Mouse (Mus musculus): ENCODE results near the gene Olfr97. TPM values are rescaled to one million over a fixed set of nuclear protein-coding genes. Genes with fewer than 3 reads are reported as not detected.

Olfr97 gene
- total and polyA plus RNA-seq, 3 experiments: 0.11 TPM; not detected in 2

- H3K4me1 ChIP-seq (ENCODE audit: insufficient read depth, low read depth, low read length): no peaks in the 10 kb centered on the region
- no peak for TF ChIP-seq GATA1 (IDR thresholded peaks at IDR 0.05; ENCODE audit: borderline replicate concordance, low read length)
- TF ChIP-seq TAL1 (conservative IDR thresholded peaks at IDR 0.05; ENCODE audit: low read depth, low read length): no peak
- no peak for TF ChIP-seq GATA2 (IDR thresholded peaks at IDR 0.05; ENCODE audit: borderline replicate concordance, low read depth, low read length)
- TF ChIP-seq CTCF (IDR thresholded peaks at IDR 0.05; ENCODE audit: low read depth, low read length): no peak
- no peak for TF ChIP-seq POLR2AphosphoS5 (IDR thresholded peaks at IDR 0.05; ENCODE audit: insufficient replicate concordance, low read depth, low read length)
- H3K4me3 ChIP-seq (ENCODE audit: low read depth, low read length): no peak within 1 kb of the TSS
- no peaks in the 10 kb centered on the region for H3K36me3 ChIP-seq (replicated peaks)
- no peaks in the 10 kb centered on the region for H3K27me3 ChIP-seq (ENCODE audit: insufficient read depth, low read length)
- peaks cover 12% of the 10 kb centered on the region for H3K9me3 ChIP-seq (replicated peaks)
- ATAC-seq (ENCODE audit: extremely low read depth, insufficient number of reproducible peaks, low FRiP score, poor library complexity, severe bottlenecking) (no peak; the same call in 1 of the 2 replicates), DNase-seq (ENCODE audit: low spot score) (no peak)
These were observed 33.0 kb upstream of the Olfr97 start, which contains the start of gene H2-M3 for GRCm38 (mm10) chr17:37270058-37270701. Gene H2-M3 (plus strand): TSS chr17:37270220.

GRCm38 (mm10) chr17:37263626-37264025, 26.5 kb upstream of the Olfr97 start, which contains the start of gene Olfr98:
Gene Olfr98 (minus strand): TSS chr17:37263749.
- no peak for ATAC-seq (ENCODE audit: extremely low read depth, insufficient number of reproducible peaks, low FRiP score, poor library complexity, severe bottlenecking)

GRCm38 (mm10) chr17:37250544-37250943, 13.4 kb upstream of the Olfr97 start:
- Histone ChIP-seq H3K4me3 (ENCODE audit: low read depth, low read length) (no peak overlapping the region), H3K4me1 (ENCODE audit: insufficient read depth, low read depth, low read length) (no peaks in the 10 kb centered on the region), H3K9me3 (replicated peaks) (no peaks in the 10 kb centered on the region), H3K36me3 (replicated peaks) (no peaks in the 10 kb centered on the region), H3K27me3 (ENCODE audit: insufficient read depth, low read length) (no peaks in the 10 kb centered on the region)
- DNase-seq (ENCODE audit: low spot score): no peak
- ATAC-seq (ENCODE audit: extremely low read depth, insufficient number of reproducible peaks, low FRiP score, poor library complexity, severe bottlenecking): no peak
- TF ChIP-seq GATA2 (IDR thresholded peaks at IDR 0.05; ENCODE audit: borderline replicate concordance, low read depth, low read length) (no peak), GATA1 (IDR thresholded peaks at IDR 0.05; ENCODE audit: borderline replicate concordance, low read length) (no peak), CTCF (IDR thresholded peaks at IDR 0.05; ENCODE audit: low read depth, low read length) (no peak), POLR2AphosphoS5 (IDR thresholded peaks at IDR 0.05; ENCODE audit: insufficient replicate concordance, low read depth, low read length) (no peak), TAL1 (conservative IDR thresholded peaks at IDR 0.05; ENCODE audit: low read depth, low read length) (no peak)

More at GRCm38 (mm10) chr17:37263626-37264025, 26.5 kb upstream of the Olfr97 start, which contains the start of gene Olfr98:
- no peak for DNase-seq (ENCODE audit: low spot score)
- H3K9me3 ChIP-seq (replicated peaks): no peaks in the 10 kb centered on the region
- no peaks in the 10 kb centered on the region for H3K36me3 ChIP-seq (replicated peaks)
- no peaks in the 10 kb centered on the region for H3K27me3 ChIP-seq (ENCODE audit: insufficient read depth, low read length)
- H3K4me1 ChIP-seq (ENCODE audit: insufficient read depth, low read depth, low read length): no peaks in the 10 kb centered on the region
- no peak within 1 kb of the TSS for H3K4me3 ChIP-seq (ENCODE audit: low read depth, low read length)
- TF ChIP-seq TAL1 (conservative IDR thresholded peaks at IDR 0.05; ENCODE audit: low read depth, low read length) (no peak), POLR2AphosphoS5 (IDR thresholded peaks at IDR 0.05; ENCODE audit: insufficient replicate concordance, low read depth, low read length) (no peak), GATA2 (IDR thresholded peaks at IDR 0.05; ENCODE audit: borderline replicate concordance, low read depth, low read length) (no peak), GATA1 (IDR thresholded peaks at IDR 0.05; ENCODE audit: borderline replicate concordance, low read length) (no peak), CTCF (IDR thresholded peaks at IDR 0.05; ENCODE audit: low read depth, low read length) (no peak)

GRCm38 (mm10) chr17:37249460-37249859, 12.3 kb upstream of the Olfr97 start:
- no peaks in the 10 kb centered on the region for H3K4me1 ChIP-seq (ENCODE audit: insufficient read depth, low read depth, low read length)
- TF ChIP-seq POLR2AphosphoS5 (IDR thresholded peaks at IDR 0.05; ENCODE audit: insufficient replicate concordance, low read depth, low read length) (no peak), GATA2 (IDR thresholded peaks at IDR 0.05; ENCODE audit: borderline replicate concordance, low read depth, low read length) (no peak), GATA1 (IDR thresholded peaks at IDR 0.05; ENCODE audit: borderline replicate concordance, low read length) (no peak)
- no peak overlapping the region for H3K4me3 ChIP-seq (ENCODE audit: low read depth, low read length)
- no peak for DNase-seq (ENCODE audit: low spot score)
- H3K9me3 ChIP-seq (replicated peaks): no peaks in the 10 kb centered on the region
- no peaks in the 10 kb centered on the region for H3K27me3 ChIP-seq (ENCODE audit: insufficient read depth, low read length)
- no peak for ATAC-seq (ENCODE audit: extremely low read depth, insufficient number of reproducible peaks, low FRiP score, poor library complexity, severe bottlenecking)
- H3K36me3 ChIP-seq (replicated peaks): no peaks in the 10 kb centered on the region

GRCm38 (mm10) chr17:37246715-37247114, 9.6 kb upstream of the Olfr97 start:
- TF ChIP-seq GATA1 (IDR thresholded peaks at IDR 0.05; ENCODE audit: borderline replicate concordance, low read length) (no peak), POLR2AphosphoS5 (IDR thresholded peaks at IDR 0.05; ENCODE audit: insufficient replicate concordance, low read depth, low read length) (no peak), CTCF (IDR thresholded peaks at IDR 0.05; ENCODE audit: low read depth, low read length) (no peak), GATA2 (IDR thresholded peaks at IDR 0.05; ENCODE audit: borderline replicate concordance, low read depth, low read length) (no peak), TAL1 (conservative IDR thresholded peaks at IDR 0.05; ENCODE audit: low read depth, low read length) (no peak)

GRCm38 (mm10) chr17:37242198-37242597, 5.1 kb upstream of the Olfr97 start:
- H3K4me3 ChIP-seq (ENCODE audit: low read depth, low read length): no peak overlapping the region
- H3K4me1 ChIP-seq (ENCODE audit: insufficient read depth, low read depth, low read length): no peaks in the 10 kb centered on the region
- no peaks in the 10 kb centered on the region for H3K9me3 ChIP-seq (replicated peaks)
- no peak for ATAC-seq (ENCODE audit: extremely low read depth, insufficient number of reproducible peaks, low FRiP score, poor library complexity, severe bottlenecking)
- no peak for TF ChIP-seq POLR2AphosphoS5 (IDR thresholded peaks at IDR 0.05; ENCODE audit: insufficient replicate concordance, low read depth, low read length)
- TF ChIP-seq TAL1 (conservative IDR thresholded peaks at IDR 0.05; ENCODE audit: low read depth, low read length): no peak
- no peak for TF ChIP-seq GATA2 (IDR thresholded peaks at IDR 0.05; ENCODE audit: borderline replicate concordance, low read depth, low read length)
- TF ChIP-seq GATA1 (IDR thresholded peaks at IDR 0.05; ENCODE audit: borderline replicate concordance, low read length): no peak
- TF ChIP-seq CTCF (IDR thresholded peaks at IDR 0.05; ENCODE audit: low read depth, low read length): no peak
- no peaks in the 10 kb centered on the region for H3K27me3 ChIP-seq (ENCODE audit: insufficient read depth, low read length)
- H3K36me3 ChIP-seq (replicated peaks): no peaks in the 10 kb centered on the region
- DNase-seq (ENCODE audit: low spot score): no peak

More at GRCm38 (mm10) chr17:37246715-37247114, 9.6 kb upstream of the Olfr97 start:
- H3K4me1 ChIP-seq (ENCODE audit: insufficient read depth, low read depth, low read length): no peaks in the 10 kb centered on the region
- H3K9me3 ChIP-seq (replicated peaks): no peaks in the 10 kb centered on the region
- no peaks in the 10 kb centered on the region for H3K36me3 ChIP-seq (replicated peaks)
- no peak overlapping the region for H3K4me3 ChIP-seq (ENCODE audit: low read depth, low read length)
- ATAC-seq (ENCODE audit: extremely low read depth, insufficient number of reproducible peaks, low FRiP score, poor library complexity, severe bottlenecking): peak; percentile 40; the same call in 1 of the 2 replicates
- no peak for DNase-seq (ENCODE audit: low spot score)
- no peaks in the 10 kb centered on the region for H3K27me3 ChIP-seq (ENCODE audit: insufficient read depth, low read length)

Measured in G1E (cell line).